Mouse (Mus musculus) limb, embryonic 11.5 days (tissue): ENCODE results near the gene Tmem11. TPM values are rescaled to one million over a fixed set of nuclear protein-coding genes. Genes with fewer than 3 reads are reported as not detected.

Source experiments
- polyA plus RNA-seq: library from polyadenylated mRNA; unstranded; fragments of >200 nt; fragmentation: Nextera tagmentation; extraction: Ambion mirVana; gene quantifications from 2 replicates; pipeline ENCODE4 v1.2.1, GENCODE M21; 2014

Gene Tmem11
- polyA plus RNA-seq, 1 experiment from 2014 or later: 74.5 TPM

Other genes starting within 250 kb of the Tmem11 start
- gene Llgl1, start 179.5 kb downstream of the Tmem11 start, polyA plus RNA-seq: 98.5 and 102 TPM in 2 replicates
- gene Flii, start 152.0 kb downstream of the Tmem11 start, polyA plus RNA-seq: 60.0 and 65.5 TPM in 2 replicates
- gene Mief2, start 150.9 kb downstream of the Tmem11 start, polyA plus RNA-seq: 15.0 and 15.6 TPM in 2 replicates
- 20.8 and 26.5 TPM in 2 replicates for gene Top3a, start 101.9 kb downstream of the Tmem11 start, polyA plus RNA-seq
- 9.0 and 9.2 TPM in 2 replicates for gene Smcr8, start 101.7 kb downstream of the Tmem11 start, polyA plus RNA-seq
- gene Shmt1, start 67.6 kb downstream of the Tmem11 start, polyA plus RNA-seq: 69.4 and 75.5 TPM in 2 replicates
- gene Dhrs7b, start 48.6 kb downstream of the Tmem11 start, polyA plus RNA-seq: 25.2 and 26.1 TPM in 2 replicates
- gene Natd1, start 35.5 kb upstream of the Tmem11 start, polyA plus RNA-seq: 16.1 and 18.3 TPM in 2 replicates
- 66.4 and 78.5 TPM in 2 replicates for gene Map2k3, start 52.8 kb upstream of the Tmem11 start, polyA plus RNA-seq
- 0.08 TPM in 1 of 2 replicates, not detected in the other for gene Kcnj12, start 143.3 kb upstream of the Tmem11 start, polyA plus RNA-seq
- 0.89 and 0.99 TPM in 2 replicates for gene Tnfrsf13b, start 247.5 kb upstream of the Tmem11 start, polyA plus RNA-seq